Mouse (Mus musculus) myocyte (in vitro differentiated cells): ENCODE measurements at regions not wholly inside any gene's neighbourhood (a gene's known extent, or its start where the extent isn't known, plus 50 kb on each side); places are given as distances from the start of the nearest gene placed in this dataset.

Experiments used
- CEBPB ChIP-seq: IDR thresholded peaks from 2 replicates; pipeline ENCODE4 v1.6.1; 2011; ENCODE audit warnings: mild to moderate bottlenecking, moderate library complexity; ENCODE audit not compliant: poor library complexity, insufficient read depth, severe bottlenecking
- E2F4 ChIP-seq: IDR thresholded peaks from one replicate; pipeline ENCODE4 v1.6.1; 2011; ENCODE audit warnings: mild to moderate bottlenecking, control low read depth, moderate library complexity; ENCODE audit not compliant: insufficient read depth
- MAX ChIP-seq: IDR thresholded peaks from one replicate; pipeline ENCODE4 v1.6.1; 2011; ENCODE audit warnings: low read depth, mild to moderate bottlenecking, control low read depth
- MYOD1 ChIP-seq, 3 experiments: IDR thresholded peaks; one replicate each; pipeline ENCODE4 v1.6.1; 2011; ENCODE audit warnings: control low read depth in 2 of 3, low read depth in 2 of 3, mild to moderate bottlenecking in 2 of 3, moderate library complexity in 1 of 3; ENCODE audit not compliant: insufficient read length in 2 of 3, control insufficient read depth in 1 of 3
- MYOG ChIP-seq, 3 experiments: IDR thresholded peaks; one replicate each; pipeline ENCODE4 v1.6.1; 2011; ENCODE audit warnings: control low read depth in 2 of 3, low read depth in 2 of 3, mild to moderate bottlenecking in 2 of 3; ENCODE audit not compliant: insufficient read length in 2 of 3, control insufficient read depth in 1 of 3, insufficient read depth in 1 of 3
- POLR2A ChIP-seq: IDR thresholded peaks from one replicate; pipeline ENCODE4 v1.6.1; 2011; ENCODE audit warnings: low read depth, mild to moderate bottlenecking, control low read depth, moderate library complexity; ENCODE audit not compliant: insufficient read length
- POLR2AphosphoS2 ChIP-seq: IDR thresholded peaks from one replicate; pipeline ENCODE4 v1.6.1; 2011; ENCODE audit warnings: low read depth, control low read depth; ENCODE audit not compliant: insufficient read length
- TCF12 ChIP-seq: IDR thresholded peaks from one replicate; pipeline ENCODE4 v1.6.1; 2011; ENCODE audit warnings: mild to moderate bottlenecking, control low read depth; ENCODE audit not compliant: poor library complexity, insufficient read depth, severe bottlenecking
- USF1 ChIP-seq: IDR thresholded peaks from one replicate; pipeline ENCODE4 v1.6.1; 2011; ENCODE audit warnings: low read depth, mild to moderate bottlenecking, control low read depth, moderate library complexity

DNA sequence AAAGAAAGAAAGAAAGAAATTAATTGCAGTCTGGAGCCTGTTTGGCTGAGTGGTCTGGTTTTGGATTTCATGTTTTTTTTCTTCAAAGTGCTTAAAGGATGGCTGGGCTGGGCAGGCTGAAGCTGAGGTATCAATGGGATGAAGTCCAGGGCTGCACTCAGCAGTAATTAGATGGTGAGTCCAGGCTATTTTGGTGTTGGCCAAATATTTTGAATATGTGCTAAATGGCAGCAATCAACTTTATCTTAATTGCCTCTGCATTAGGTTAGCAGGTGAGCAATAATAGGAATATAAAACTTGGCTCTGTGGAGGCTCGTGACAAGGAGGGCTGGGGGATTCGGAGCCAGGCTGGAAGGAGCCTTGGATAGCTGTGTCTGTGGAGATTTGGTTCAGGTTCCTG, 329.3 kb downstream of the Glrx3 start:
- TF ChIP-seq TCF12 (no peak), POLR2AphosphoS2 (no peak), E2F4 (no peak), MYOD1 (IDR thresholded peaks at IDR 0.05; ENCODE audit: control insufficient read depth in 1 of 3, insufficient read length in 2 of 3, low read depth in 2 of 3) (no peak), POLR2A (no peak), MAX (no peak), CEBPB (no peak), USF1 (no peak), MYOG (IDR thresholded peaks at IDR 0.05; ENCODE audit: control insufficient read depth in 1 of 3, insufficient read depth in 1 of 3, insufficient read length in 2 of 3, low read depth in 2 of 3) (no peak)
